Mouse (Mus musculus) NIH3T3 (cell line): ENCODE results near the gene Gm17124.
"Not testable (repeated sequence)": the region's sequence is repeated elsewhere in the genome, so short reads cannot be mapped to it uniquely, and the experiment has no call there.

Source experiments
- DNase-seq: peaks from one replicate; pipeline ENCODE4 v3.0.0-alpha.2; 2012; ENCODE audit warnings: low read depth

Gene Gm17124

DNA sequence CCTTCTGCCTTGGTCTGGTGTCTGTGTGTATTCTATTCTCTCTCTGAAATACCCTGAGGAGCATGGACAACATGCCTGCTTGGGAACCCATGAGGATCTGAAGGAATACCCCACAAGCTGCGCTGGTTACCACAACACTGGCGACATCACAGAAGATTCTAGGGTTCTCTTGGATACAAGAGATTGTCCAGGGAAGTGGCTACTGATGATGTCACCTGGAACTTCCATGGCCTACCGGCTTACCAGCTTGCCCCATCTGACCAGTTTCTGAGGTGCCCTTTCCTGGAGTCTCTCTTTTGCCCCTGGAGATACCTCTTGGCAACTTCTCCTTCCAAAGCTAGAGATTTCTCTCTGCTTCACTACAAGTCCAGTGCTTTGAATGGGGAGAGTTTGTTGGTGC is at the start of gene Gm17124:
Gene Gm17124 (minus strand): TSS at position 101 of the 400 bp plus-strand sequence.
- DNase-seq, result not testable (repeated sequence)

DNA sequence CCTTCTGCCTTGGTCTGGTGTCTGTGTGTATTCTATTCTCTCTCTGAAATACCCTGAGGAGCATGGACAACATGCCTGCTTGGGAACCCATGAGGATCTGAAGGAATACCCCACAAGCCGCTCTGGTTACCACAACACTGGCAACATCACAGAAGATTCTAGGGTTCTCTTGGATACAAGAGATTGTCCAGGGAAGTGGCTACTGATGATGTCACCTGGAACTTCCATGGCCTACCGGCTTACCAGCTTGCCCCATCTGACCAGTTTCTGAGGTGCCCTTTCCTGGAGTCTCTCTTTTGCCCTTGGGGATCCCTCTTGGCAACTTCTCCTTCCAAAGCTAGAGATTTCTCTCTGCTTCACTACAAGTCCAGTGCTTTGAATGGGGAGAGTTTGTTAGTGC is 42.1 kb upstream of the Gm17124 start, which contains the start of gene Gm3633:
Gene Gm3633 (minus strand): TSS at position 101 of the 400 bp plus-strand sequence.
- not testable (repeated sequence) for DNase-seq
